Mouse (Mus musculus) liver, embryonic 11.5 days (tissue): Measurements from ENCODE around the gene Espn. TPM values are rescaled to one million over a fixed set of nuclear protein-coding genes. Genes with fewer than 3 reads are reported as not detected.

ENCODE experiments used
- ATAC-seq: fragments of 200-750 bp; cut with Nextera tagmentation; replicated peaks from 2 replicates; pipeline ENCODE4 v1.8.0; 2017; ENCODE audit warnings: moderate number of reproducible peaks, mild to moderate bottlenecking, moderate TSS enrichment, moderate library complexity; ENCODE audit not compliant: low FRiP score
- DNase-seq: peaks from one replicate; pipeline ENCODE4 v3.0.0-alpha.2; 2017; ENCODE audit warnings: low spot score
- H3K27ac ChIP-seq: fragments of 300-500 bp; sonication (generic); 2 replicates; pipeline ENCODE4 v1.5.1; 2014; ENCODE audit warnings: mild to moderate bottlenecking, low read depth, low read length, control low read depth
- H3K27me3 ChIP-seq: fragments of 300-500 bp; sonication (generic); replicated peaks from 2 replicates; pipeline ENCODE4 v1.6.1; 2014; ENCODE audit warnings: low read length, mixed read lengths; ENCODE audit not compliant: control insufficient read depth, insufficient read depth
- H3K36me3 ChIP-seq: fragments of 300-500 bp; sonication (generic); 2 replicates; pipeline ENCODE4 v1.6.1; 2014; ENCODE audit warnings: mild to moderate bottlenecking, low read length, moderate library complexity, mixed read lengths; ENCODE audit not compliant: control insufficient read depth, insufficient read depth
- H3K4me1 ChIP-seq: fragments of 300-500 bp; sonication (generic); replicated peaks from 2 replicates; pipeline ENCODE4 v1.6.1; 2014; ENCODE audit warnings: low read length, mixed read lengths; ENCODE audit not compliant: control insufficient read depth, insufficient read depth
- H3K4me2 ChIP-seq: fragments of 300-500 bp; sonication (generic); 2 replicates; pipeline ENCODE4 v1.6.1; 2014; ENCODE audit warnings: mild to moderate bottlenecking, control low read depth, moderate library complexity
- H3K4me3 ChIP-seq: fragments of 300-500 bp; sonication (generic); 2 replicates; pipeline ENCODE4 v1.5.1; 2014; ENCODE audit warnings: low read depth, low read length, control low read depth
- H3K9ac ChIP-seq: fragments of 300-500 bp; sonication (generic); 2 replicates; pipeline ENCODE4 v1.6.1; 2014; ENCODE audit warnings: low read depth, low read length, control low read depth
- H3K9me3 ChIP-seq: fragments of 300-500 bp; sonication (generic); 2 replicates; pipeline ENCODE4 v1.6.1; 2016; ENCODE audit warnings: low read length, inconsistent platforms, mixed read lengths; ENCODE audit not compliant: control insufficient read depth
- WGBS: fragments of 180-500 bp; shearing (Covaris S2); extraction: QIAGEN DNeasy Blood & Tissue Kit; methylation state at CpG from one replicate; pipeline ENCODE4 v1.1.7; 2014; 5-methylcytosine and 5-hydroxymethylcytosine counted together
- polyA plus RNA-seq: library from polyadenylated mRNA; unstranded; fragments of >200 nt; fragmentation: Nextera tagmentation; extraction: Ambion mirVana; gene quantifications from 2 replicates; pipeline ENCODE4 v1.2.1, GENCODE M21; 2014

The Espn gene
- polyA plus RNA-seq, 1 experiment from 2014 or later: 5.3 TPM

DNA sequence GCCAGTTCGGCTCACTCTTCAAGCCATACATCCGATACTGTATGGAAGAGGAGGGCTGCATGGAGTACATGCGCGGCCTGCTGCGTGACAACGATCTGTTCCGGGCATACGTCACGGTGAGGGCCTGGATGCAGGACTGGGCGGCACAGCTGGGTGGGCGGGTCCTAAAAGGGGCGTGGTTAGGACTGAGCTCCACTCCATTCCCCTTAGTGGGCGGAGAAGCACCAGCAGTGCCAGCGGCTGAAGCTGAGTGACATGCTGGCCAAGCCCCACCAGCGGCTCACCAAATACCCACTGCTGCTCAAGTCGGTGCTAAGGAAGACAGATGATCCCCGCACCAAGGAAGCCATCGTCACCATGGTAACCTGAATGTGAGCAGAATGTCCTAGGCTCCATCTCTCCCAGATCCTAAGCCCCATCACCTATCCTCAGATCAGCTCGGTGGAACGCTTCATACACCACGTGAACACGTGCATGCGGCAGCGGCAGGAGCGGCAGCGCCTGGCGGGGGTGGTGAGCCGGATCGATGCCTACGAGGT is 44.1 kb downstream of the Espn start:
- WGBS: 21% methylated on average over 30 of the region's 30 CpGs
- Histone ChIP-seq H3K4me3 (peak overlapping the region; percentile 49), H3K4me1 (peaks cover 34% of the 10 kb centered on the region), H3K4me2 (peak overlapping the region; percentile 92), H3K9me3 (no peaks in the 10 kb centered on the region), H3K27ac (peak overlapping the region; percentile 79), H3K36me3 (peaks cover 9% of the 10 kb centered on the region; the same call in 1 of the 2 replicates), H3K27me3 (no peaks in the 10 kb centered on the region), H3K9ac (peak overlapping the region; percentile 61)
- peak; percentile 89 for ATAC-seq
- peak; percentile 89 for DNase-seq

DNA sequence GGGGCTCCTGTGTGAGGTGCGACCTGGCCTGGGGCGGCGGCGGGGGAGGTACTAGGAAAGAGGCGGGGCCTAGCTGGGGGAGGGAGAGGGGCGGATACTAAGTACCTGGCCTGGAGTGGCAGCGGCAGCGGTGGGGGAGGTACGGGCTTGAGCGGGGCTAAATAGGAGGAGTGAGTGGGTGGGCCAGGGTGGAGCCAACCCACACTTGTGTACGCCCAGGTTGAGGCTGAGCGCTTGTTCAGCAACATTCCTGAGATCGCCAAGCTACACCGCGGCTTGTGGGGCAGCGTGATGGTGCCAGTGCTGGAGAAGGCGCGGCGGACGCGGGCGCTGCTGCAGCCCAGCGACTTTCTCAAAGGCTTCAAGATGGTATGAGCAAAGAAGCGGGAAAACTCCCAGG is 44.7 kb downstream of the Espn start:
- H3K9me3 ChIP-seq: no peaks in the 10 kb centered on the region
- ATAC-seq (peak; percentile 81), DNase-seq (peak; percentile 76)
- H3K4me1 ChIP-seq: peaks cover 34% of the 10 kb centered on the region
- peak overlapping the region; percentile 49 for H3K4me3 ChIP-seq
- peak overlapping the region; percentile 79 for H3K27ac ChIP-seq
- peak overlapping the region; percentile 61 for H3K9ac ChIP-seq
- H3K4me2 ChIP-seq: peak overlapping the region; percentile 92
- peaks cover 9% of the 10 kb centered on the region; the same call in 1 of the 2 replicates for H3K36me3 ChIP-seq
- no peaks in the 10 kb centered on the region for H3K27me3 ChIP-seq
- WGBS: 22% methylated on average over 24 of the region's 24 CpGs

DNA sequence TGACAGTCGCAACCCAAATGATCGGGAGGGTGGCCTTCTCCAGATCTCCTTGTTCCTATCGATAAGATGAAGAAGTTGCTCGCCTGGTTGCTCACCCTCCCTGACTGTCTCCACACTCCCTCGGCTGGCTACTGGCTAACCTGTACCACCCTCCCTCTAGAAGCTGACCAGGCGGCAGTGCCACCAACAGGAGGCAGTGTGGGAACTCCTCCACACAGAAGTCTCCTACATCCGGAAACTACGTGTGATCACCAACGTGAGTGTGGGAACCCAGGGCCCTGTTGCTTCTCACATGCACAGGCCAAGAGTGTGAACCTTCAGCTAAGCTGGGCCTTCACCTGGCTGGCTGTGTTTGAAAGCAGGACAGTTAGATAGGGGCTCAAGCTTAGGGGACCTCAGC is 45.4 kb downstream of the Espn start:
- Histone ChIP-seq H3K9ac (no peak overlapping the region), H3K27ac (peak overlapping the region; percentile 79; the same call in 1 of the 2 replicates), H3K4me2 (peak overlapping the region; percentile 92), H3K4me3 (no peak overlapping the region; the same call in 1 of the 2 replicates), H3K9me3 (no peaks in the 10 kb centered on the region), H3K4me1 (peaks cover 32% of the 10 kb centered on the region), H3K36me3 (peaks cover 14% of the 10 kb centered on the region; the same call in 1 of the 2 replicates), H3K27me3 (no peaks in the 10 kb centered on the region)
- ATAC-seq: no peak
- DNase-seq: no peak
- 49% methylated on average over 9 of the region's 9 CpGs for WGBS

DNA sequence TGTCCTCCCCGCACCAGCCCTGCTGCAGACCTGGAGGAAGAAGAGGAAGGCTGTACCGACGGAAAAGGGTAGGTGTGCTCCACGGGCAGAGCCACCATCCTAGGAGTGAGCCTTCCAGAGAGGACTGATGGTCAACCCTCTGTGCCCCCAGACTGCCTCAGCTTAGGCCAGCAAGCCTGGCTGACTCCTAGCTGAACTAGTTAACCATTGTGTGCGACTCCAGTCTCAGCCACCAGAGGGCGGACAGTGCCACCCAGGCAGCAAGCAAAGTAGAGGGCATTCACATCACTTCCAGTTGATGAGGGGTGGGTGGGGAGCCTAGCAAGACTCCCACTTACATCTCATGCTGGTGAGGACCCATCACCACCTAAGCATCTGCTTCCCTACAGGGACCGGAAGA is 49.1 kb downstream of the Espn start:
- Histone ChIP-seq H3K36me3 (peaks cover 14% of the 10 kb centered on the region; the same call in 1 of the 2 replicates), H3K27ac (no peak overlapping the region), H3K9me3 (no peaks in the 10 kb centered on the region), H3K9ac (no peak overlapping the region), H3K4me3 (no peak overlapping the region), H3K27me3 (no peaks in the 10 kb centered on the region), H3K4me2 (no peak overlapping the region), H3K4me1 (peaks cover 25% of the 10 kb centered on the region)
- DNase-seq (no peak), ATAC-seq (no peak)
- WGBS: 49% methylated on average over 7 of the region's 7 CpGs

DNA sequence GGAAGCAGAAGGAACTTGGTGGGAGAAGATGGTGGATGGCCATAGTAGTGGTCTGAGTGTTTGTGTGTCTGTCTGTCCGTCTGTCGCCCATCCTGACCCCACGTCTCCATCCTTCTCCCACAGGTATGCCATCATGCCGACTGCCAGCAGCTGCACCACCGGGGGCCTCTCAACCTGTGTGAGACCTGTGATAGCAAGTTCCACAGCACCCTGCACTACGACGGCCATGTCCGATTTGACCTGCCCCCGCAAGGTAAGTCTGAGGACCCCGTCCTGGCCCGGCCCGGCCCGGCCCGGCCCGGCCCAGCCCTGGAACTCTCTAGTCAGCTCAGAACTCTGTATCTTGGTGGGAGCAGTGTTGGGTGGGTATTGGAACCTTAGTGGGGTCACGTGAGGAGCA is 50.2 kb downstream of the Espn start:
- 92% methylated on average over 16 of the region's 16 CpGs for WGBS
- no peak overlapping the region for H3K27ac ChIP-seq
- DNase-seq: no peak
- ATAC-seq: no peak
- H3K9me3 ChIP-seq: no peaks in the 10 kb centered on the region
- H3K27me3 ChIP-seq: no peaks in the 10 kb centered on the region
- no peak overlapping the region for H3K4me2 ChIP-seq
- H3K4me3 ChIP-seq: no peak overlapping the region
- no peak overlapping the region for H3K9ac ChIP-seq
- H3K4me1 ChIP-seq: peaks cover 14% of the 10 kb centered on the region
- H3K36me3 ChIP-seq: peaks cover 13% of the 10 kb centered on the region; the same call in 1 of the 2 replicates

DNA sequence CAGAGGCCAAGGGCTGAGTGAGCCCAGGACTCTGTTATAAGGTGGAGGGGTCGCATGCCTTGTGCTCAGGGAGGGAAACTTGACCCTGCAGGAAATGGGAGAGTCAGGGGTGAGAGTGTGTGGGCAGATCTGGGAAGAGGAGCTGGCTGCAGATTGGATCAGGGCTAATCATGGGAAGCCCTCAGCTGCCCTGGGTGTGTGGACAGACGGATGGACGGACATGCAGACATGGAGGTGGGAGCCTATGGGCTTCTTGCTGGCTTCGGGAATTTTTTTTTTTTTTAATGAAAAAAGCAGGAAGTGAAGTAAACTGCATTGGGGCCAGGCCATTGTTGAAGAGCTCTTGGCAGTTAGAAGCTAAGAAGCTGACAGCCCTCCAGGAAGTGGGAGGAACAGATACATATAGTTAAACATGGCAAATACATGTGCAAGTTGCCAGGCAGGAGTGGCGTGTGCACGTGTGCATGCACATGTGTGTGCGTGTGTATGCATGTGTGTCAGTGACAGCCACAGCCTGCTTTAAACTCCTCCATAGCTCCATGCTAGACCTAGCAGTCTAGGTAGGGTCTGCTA is 51.0 kb downstream of the Espn start:
- Histone ChIP-seq H3K4me1 (peaks cover 19% of the 10 kb centered on the region), H3K27ac (peak overlapping the region; percentile 11; the same call in 1 of the 2 replicates), H3K4me3 (no peak overlapping the region), H3K4me2 (no peak overlapping the region), H3K9ac (no peak overlapping the region), H3K36me3 (peaks cover 10% of the 10 kb centered on the region; the same call in 1 of the 2 replicates), H3K9me3 (no peaks in the 10 kb centered on the region), H3K27me3 (no peaks in the 10 kb centered on the region)
- DNase-seq (no peak), ATAC-seq (no peak)
- WGBS: 65% methylated on average over 7 of the region's 7 CpGs

DNA sequence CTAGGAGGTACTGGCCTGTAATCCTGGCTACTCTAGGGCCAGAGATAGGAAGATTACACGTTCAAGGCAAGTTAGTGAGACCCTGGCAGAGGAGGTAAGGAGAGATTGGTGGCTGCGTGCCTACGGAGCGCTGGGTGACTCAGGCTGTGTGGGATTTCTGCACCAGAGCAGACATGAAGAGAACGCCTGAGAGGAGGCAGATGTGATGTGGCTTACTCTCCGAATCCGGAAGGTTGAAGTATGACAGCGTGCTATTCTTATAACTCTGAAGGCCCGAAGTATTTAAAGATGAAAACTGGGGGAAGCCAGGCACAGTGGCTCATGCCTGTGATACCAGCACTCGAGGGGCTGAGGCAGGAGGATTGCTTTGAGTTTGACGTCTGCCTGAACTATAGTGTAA is 51.6 kb downstream of the Espn start:
- Histone ChIP-seq H3K9me3 (no peaks in the 10 kb centered on the region), H3K4me1 (peaks cover 22% of the 10 kb centered on the region), H3K4me3 (no peak overlapping the region), H3K27ac (no peak overlapping the region), H3K27me3 (no peaks in the 10 kb centered on the region), H3K36me3 (peaks cover 10% of the 10 kb centered on the region; the same call in 1 of the 2 replicates), H3K9ac (no peak overlapping the region), H3K4me2 (no peak overlapping the region)
- 67% methylated on average over 11 of the region's 11 CpGs for WGBS
- ATAC-seq: no peak
- no peak for DNase-seq

DNA sequence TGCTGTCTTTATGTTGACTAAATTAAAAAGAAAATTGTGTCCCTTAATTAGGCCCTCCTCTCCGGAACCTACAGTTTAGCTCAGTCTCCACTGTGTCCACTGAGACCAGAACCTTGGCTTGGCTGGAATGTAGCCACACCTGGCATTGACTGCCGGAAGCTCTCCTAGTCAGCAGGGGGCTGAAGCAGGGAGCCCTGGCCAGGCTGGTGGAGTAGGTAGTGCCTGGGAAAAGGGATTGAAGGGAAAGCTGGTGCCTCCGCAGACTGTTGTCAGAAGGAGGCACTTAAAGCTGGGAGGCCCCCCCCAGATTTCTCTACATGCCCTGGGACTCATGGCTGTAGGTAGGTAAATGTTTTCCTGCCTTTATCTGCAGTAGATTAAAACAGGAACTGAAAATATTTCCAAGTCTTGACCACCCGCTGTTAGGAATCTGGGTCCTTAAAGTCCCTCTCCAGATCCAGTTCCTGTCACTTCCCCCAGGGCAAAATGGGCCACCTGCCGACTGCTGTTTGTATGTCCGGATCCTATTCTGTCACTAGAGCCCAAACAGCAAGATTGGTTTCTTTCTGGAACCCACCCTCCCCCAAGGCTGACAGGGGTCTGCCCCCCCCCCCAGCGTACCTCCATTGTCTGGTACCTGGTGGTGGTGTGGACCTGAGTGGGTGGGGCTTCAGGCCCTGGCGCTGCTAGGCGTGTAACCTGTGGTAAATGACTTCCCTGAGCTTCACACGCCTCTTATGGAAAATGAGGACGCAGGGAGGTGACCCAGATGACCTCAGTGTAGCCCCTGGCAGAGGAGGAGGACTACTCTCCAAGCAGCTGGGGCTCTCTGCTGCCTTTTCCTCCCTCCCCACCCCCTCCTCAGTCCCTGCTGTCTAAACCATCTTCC is 54.0 kb downstream of the Espn start:
- DNase-seq (no peak), ATAC-seq (no peak)
- 0 out of 2 replicates have a peak, but pooled peaks cover 5% of the 10 kb centered on the region for H3K36me3 ChIP-seq
- H3K4me2 ChIP-seq: no peak overlapping the region
- WGBS: 48% methylated on average over 11 of the region's 11 CpGs
- H3K27ac ChIP-seq: no peak overlapping the region
- no peaks in the 10 kb centered on the region for H3K27me3 ChIP-seq
- no peak overlapping the region for H3K4me3 ChIP-seq
- H3K9me3 ChIP-seq: no peaks in the 10 kb centered on the region
- H3K4me1 ChIP-seq: peaks cover 28% of the 10 kb centered on the region
- no peak overlapping the region for H3K9ac ChIP-seq
